Mouse (Mus musculus) layer of hippocampus, postnatal 10 days (tissue): Measurements from ENCODE around the gene Rdh11. TPM values are rescaled to one million over a fixed set of nuclear protein-coding genes. Genes with fewer than 3 reads are reported as not detected.
"Not testable (repeated sequence)": the region's sequence is repeated elsewhere in the genome, so short reads cannot be mapped to it uniquely, and the experiment has no call there.

Experiments used
- DNase-seq, 2 experiments: peaks; one replicate each; pipeline ENCODE4 v3.0.0; 2021; ENCODE audit warnings: low spot score in 2 of 2
- long read RNA-seq: library from polyadenylated mRNA; stranded (forward); transcript quantifications from one replicate; pipeline ENCODE4 v2.0.0, GENCODE M21; 2023
- total RNA-seq, 2 experiments: library from RNA; stranded (reverse); gene quantifications; 2 replicates each; pipeline ENCODE4 v1.2.3; 2021

Rdh11 gene
- total RNA-seq, result 10 to 100 TPM; 30.0 to 30.5 TPM
- long read RNA-seq, transcript Rdh11-203 (7 exons, 3,262 nt), result major isoform, 17 of 20 reads
- long read RNA-seq, partial matches to known transcripts, result 0 of 20 reads
- long read RNA-seq, other reads (novel, unspliced or antisense), result 3 of 20 reads

GRCm38 (mm10) chr12:79192193-79192592 is at the start of gene Rdh11:
Gene Rdh11, minus strand, starts transcription at chr12:79192293.
- DNase-seq, result no peak

GRCm38 (mm10) chr12:79235485-79236080 is 43.5 kb upstream of the Rdh11 start:
- no peak for DNase-seq

- DNase-seq, result no peak
Measured at GRCm38 (mm10) chr12:79217511-79217910, 25.4 kb upstream of the Rdh11 start.

GRCm38 (mm10) chr12:79211447-79211846 is 19.4 kb upstream of the Rdh11 start:
- DNase-seq, result no peak

- DNase-seq, result peak; percentile 19 to 23
Measured at GRCm38 (mm10) chr12:79208703-79209464, 16.8 kb upstream of the Rdh11 start, which contains the start of gene Rdh12. Gene Rdh12, plus strand, starts transcription at chr12:79208914.

GRCm38 (mm10) chr12:79201882-79202281 is 9.8 kb upstream of the Rdh11 start:
- DNase-seq, result no peak

- no peak for DNase-seq
Measured at GRCm38 (mm10) chr12:79197105-79197504, 5.0 kb upstream of the Rdh11 start.

- peak; percentile 75 to 81 for DNase-seq
Measured at GRCm38 (mm10) chr12:79193441-79193840, 1.3 kb upstream of the Rdh11 start.

GRCm38 (mm10) chr12:79191701-79192100 is 392 bp downstream of the Rdh11 start:
- peak; percentile 72 to 76 for DNase-seq

- DNase-seq, result peak; percentile 52 to 63
Measured at GRCm38 (mm10) chr12:79190931-79191673, 991 bp downstream of the Rdh11 start.

GRCm38 (mm10) chr12:79185160-79185559 is 6.9 kb downstream of the Rdh11 start:
- not testable (repeated sequence) for DNase-seq

- no peak for DNase-seq
Measured at GRCm38 (mm10) chr12:79175998-79176397, 16.1 kb downstream of the Rdh11 start.

GRCm38 (mm10) chr12:79173721-79174120 is 18.4 kb downstream of the Rdh11 start:
- peak in 1 of 2 experiments; percentile 18 for DNase-seq

GRCm38 (mm10) chr12:79172019-79172941 is 19.8 kb downstream of the Rdh11 start, which contains the start of gene Vti1b:
Gene Vti1b, minus strand, starts transcription at chr12:79172667.
- DNase-seq, result peak; percentile 90 to 92

- DNase-seq, result peak in 1 of 2 experiments; percentile 12
Measured at GRCm38 (mm10) chr12:79171269-79171995, 20.7 kb downstream of the Rdh11 start.

GRCm38 (mm10) chr12:79170421-79170820 is 21.7 kb downstream of the Rdh11 start:
- no peak for DNase-seq

- DNase-seq, result no peak
Measured at GRCm38 (mm10) chr12:79169173-79169572, 22.9 kb downstream of the Rdh11 start.

GRCm38 (mm10) chr12:79162876-79163275 is 29.2 kb downstream of the Rdh11 start:
- no peak for DNase-seq

GRCm38 (mm10) chr12:79149653-79150052 is 42.4 kb downstream of the Rdh11 start:
- DNase-seq, result no peak

- no peak for DNase-seq
Measured at GRCm38 (mm10) chr12:79141384-79141783, 50.7 kb downstream of the Rdh11 start.
